Mouse (Mus musculus): ENCODE data around the gene Wdhd1.

GRCm38 (mm10) chr14:47216541-47216940 is 60.1 kb downstream of the Wdhd1 start:
- TF ChIP-seq CTCF (IDR thresholded peaks at IDR 0.05) (no peak), EP300 (IDR thresholded peaks at IDR 0.05) (no peak)

Data from lung, postnatal 0 days (tissue).